Mouse (Mus musculus) testis, postnatal 14 days (tissue): ENCODE measurements at regions not wholly inside any gene's neighbourhood (a gene's known extent, or its start where the extent isn't known, plus 50 kb on each side); places are given as distances from the start of the nearest gene placed in this dataset.

ENCODE experiments used
- DNase-seq: peaks from one replicate; pipeline ENCODE4 v3.0.0; 2021; ENCODE audit warnings: low spot score

- DNase-seq, result no peak
These were observed 110.6 kb upstream of the A530016L24Rik start for GRCm38 (mm10) chr12:112378482-112379243.

GRCm38 (mm10) chr12:112387836-112388235 lies 101.4 kb upstream of the A530016L24Rik start:
- DNase-seq, result no peak

- DNase-seq, result no peak
These were observed 93.3 kb upstream of the A530016L24Rik start for GRCm38 (mm10) chr12:112395909-112396308.

- DNase-seq, result no peak
These were observed 85.5 kb upstream of the A530016L24Rik start for GRCm38 (mm10) chr12:112403688-112404240.

- no peak for DNase-seq
These were observed 84.9 kb upstream of the A530016L24Rik start for GRCm38 (mm10) chr12:112404338-112404737.

- DNase-seq, result peak; percentile 75
These were observed 83.5 kb upstream of the A530016L24Rik start for GRCm38 (mm10) chr12:112405781-112406213.

- DNase-seq, result no peak
These were observed 77.5 kb upstream of the A530016L24Rik start for GRCm38 (mm10) chr12:112411612-112412350.

GRCm38 (mm10) chr12:112412351-112412697 lies 76.9 kb upstream of the A530016L24Rik start:
- DNase-seq, result no peak

- no peak for DNase-seq
These were observed 73.2 kb upstream of the A530016L24Rik start for GRCm38 (mm10) chr12:112415926-112416473.

GRCm38 (mm10) chr12:112416537-112416936 lies 72.7 kb upstream of the A530016L24Rik start:
- no peak for DNase-seq

GRCm38 (mm10) chr12:112418636-112419035 lies 70.6 kb upstream of the A530016L24Rik start:
- no peak for DNase-seq

- no peak for DNase-seq
These were observed 67.1 kb upstream of the A530016L24Rik start for GRCm38 (mm10) chr12:112422177-112422576.

- DNase-seq, result no peak
These were observed 65.1 kb upstream of the A530016L24Rik start for GRCm38 (mm10) chr12:112424150-112424549.

GRCm38 (mm10) chr12:112426681-112427080 lies 62.6 kb upstream of the A530016L24Rik start:
- DNase-seq, result no peak

GRCm38 (mm10) chr12:112430104-112430846 lies 59.0 kb upstream of the A530016L24Rik start:
- DNase-seq, result no peak

GRCm38 (mm10) chr12:112433315-112433714 lies 55.9 kb upstream of the A530016L24Rik start:
- no peak for DNase-seq

- DNase-seq, result no peak
These were observed 54.5 kb upstream of the A530016L24Rik start for GRCm38 (mm10) chr12:112434673-112435294.

GRCm38 (mm10) chr12:112435295-112436110 lies 53.7 kb upstream of the A530016L24Rik start:
- DNase-seq, result no peak

GRCm38 (mm10) chr12:112437046-112437445 lies 52.2 kb upstream of the A530016L24Rik start:
- no peak for DNase-seq

- DNase-seq, result no peak
These were observed 51.0 kb upstream of the A530016L24Rik start for GRCm38 (mm10) chr12:112438206-112438605.
